Mouse (Mus musculus): ENCODE results near the gene Slc9a9. TPM values are rescaled to one million over a fixed set of nuclear protein-coding genes. Genes with fewer than 3 reads are reported as not detected.

The Slc9a9 gene
- polyA plus RNA-seq, 1 experiment from 2014 or later = 4.8 TPM

- no peak for ATAC-seq (ENCODE audit: insufficient number of reproducible peaks, insufficient read depth, low FRiP score, low TSS enrichment)
- no peaks in the 10 kb centered on the region for H3K9me3 ChIP-seq
- no peak overlapping the region for H3K27ac ChIP-seq
- no peak overlapping the region for H3K4me3 ChIP-seq
- no peak overlapping the region for H3K9ac ChIP-seq
- H3K36me3 ChIP-seq = no peaks in the 10 kb centered on the region
- H3K4me1 ChIP-seq = peaks cover 23% of the 10 kb centered on the region
- WGBS = 92% methylated on average over 3 of the region's 3 CpGs
- no peak overlapping the region for H3K4me2 ChIP-seq (replicated peaks)
- no peaks in the 10 kb centered on the region for H3K27me3 ChIP-seq
These were observed 508.5 kb downstream of the Slc9a9 start for GRCm38 (mm10) chr9:95178170-95178569.

GRCm38 (mm10) chr9:95180005-95180404 is 510.3 kb downstream of the Slc9a9 start:
- Histone ChIP-seq H3K27me3 (no peaks in the 10 kb centered on the region), H3K4me2 (replicated peaks) (no peak overlapping the region), H3K4me1 (peaks cover 23% of the 10 kb centered on the region), H3K4me3 (no peak overlapping the region), H3K36me3 (no peaks in the 10 kb centered on the region), H3K9me3 (no peaks in the 10 kb centered on the region), H3K27ac (no peak overlapping the region), H3K9ac (no peak overlapping the region)
- 73% methylated on average over 2 of the region's 2 CpGs for WGBS
- no peak for ATAC-seq (ENCODE audit: insufficient number of reproducible peaks, insufficient read depth, low FRiP score, low TSS enrichment)

- Histone ChIP-seq H3K4me3 (no peak overlapping the region), H3K9me3 (no peaks in the 10 kb centered on the region), H3K4me2 (replicated peaks) (no peak overlapping the region), H3K9ac (no peak overlapping the region), H3K4me1 (peaks cover 23% of the 10 kb centered on the region), H3K27ac (0 out of 2 replicates have a peak overlapping the region, but pooled peaks have one; percentile 76), H3K36me3 (no peaks in the 10 kb centered on the region), H3K27me3 (no peaks in the 10 kb centered on the region)
- ATAC-seq (ENCODE audit: insufficient number of reproducible peaks, insufficient read depth, low FRiP score, low TSS enrichment) = no peak
- 31% methylated on average over 4 of the region's 4 CpGs for WGBS
These were observed 510.9 kb downstream of the Slc9a9 start for GRCm38 (mm10) chr9:95180569-95180968.

- H3K27ac ChIP-seq = peak overlapping the region; percentile 76
- no peaks in the 10 kb centered on the region for H3K27me3 ChIP-seq
- no peaks in the 10 kb centered on the region for H3K36me3 ChIP-seq
- peaks cover 23% of the 10 kb centered on the region for H3K4me1 ChIP-seq
- H3K9me3 ChIP-seq = no peaks in the 10 kb centered on the region
- 27% methylated on average over 13 of the region's 13 CpGs for WGBS
- no peak overlapping the region for H3K4me3 ChIP-seq
- H3K9ac ChIP-seq = no peak overlapping the region
- no peak overlapping the region for H3K4me2 ChIP-seq (replicated peaks)
- ATAC-seq (ENCODE audit: insufficient number of reproducible peaks, insufficient read depth, low FRiP score, low TSS enrichment) = peak; percentile 82
These were observed 511.7 kb downstream of the Slc9a9 start for GRCm38 (mm10) chr9:95181241-95182043.

- H3K27me3 ChIP-seq = no peaks in the 10 kb centered on the region
- H3K36me3 ChIP-seq = no peaks in the 10 kb centered on the region
- H3K4me3 ChIP-seq = no peak overlapping the region
- no peak overlapping the region for H3K9ac ChIP-seq
- peak overlapping the region; percentile 54 for H3K27ac ChIP-seq
- peaks cover 23% of the 10 kb centered on the region for H3K4me1 ChIP-seq
- 89% methylated on average over 7 of the region's 7 CpGs for WGBS
- H3K4me2 ChIP-seq (replicated peaks) = no peak overlapping the region
- no peaks in the 10 kb centered on the region for H3K9me3 ChIP-seq
- ATAC-seq (ENCODE audit: insufficient number of reproducible peaks, insufficient read depth, low FRiP score, low TSS enrichment) = no peak
These were observed 512.6 kb downstream of the Slc9a9 start for GRCm38 (mm10) chr9:95182272-95182671.

- H3K27me3 ChIP-seq = no peaks in the 10 kb centered on the region
- H3K4me1 ChIP-seq = peaks cover 27% of the 10 kb centered on the region
- WGBS = 71% methylated on average over 5 of the region's 5 CpGs
- no peak for ATAC-seq (ENCODE audit: insufficient number of reproducible peaks, insufficient read depth, low FRiP score, low TSS enrichment)
- no peak overlapping the region for H3K27ac ChIP-seq
- no peak overlapping the region for H3K9ac ChIP-seq
- no peaks in the 10 kb centered on the region for H3K9me3 ChIP-seq
- H3K4me2 ChIP-seq (replicated peaks) = no peak overlapping the region
- no peaks in the 10 kb centered on the region for H3K36me3 ChIP-seq
- no peak overlapping the region for H3K4me3 ChIP-seq
These were observed 514.7 kb downstream of the Slc9a9 start for GRCm38 (mm10) chr9:95184453-95184852.

GRCm38 (mm10) chr9:95185840-95186239 is 516.1 kb downstream of the Slc9a9 start:
- H3K27ac ChIP-seq = peak overlapping the region; percentile 82
- WGBS = 86% methylated on average over 3 of the region's 3 CpGs
- no peak overlapping the region for H3K4me3 ChIP-seq
- no peaks in the 10 kb centered on the region for H3K36me3 ChIP-seq
- H3K4me1 ChIP-seq = peaks cover 23% of the 10 kb centered on the region
- H3K4me2 ChIP-seq (replicated peaks) = no peak overlapping the region
- no peak for ATAC-seq (ENCODE audit: insufficient number of reproducible peaks, insufficient read depth, low FRiP score, low TSS enrichment)
- no peak overlapping the region for H3K9ac ChIP-seq
- no peaks in the 10 kb centered on the region for H3K9me3 ChIP-seq
- no peaks in the 10 kb centered on the region for H3K27me3 ChIP-seq

GRCm38 (mm10) chr9:95186386-95187289 is 516.9 kb downstream of the Slc9a9 start:
- WGBS = 42% methylated on average over 15 of the region's 15 CpGs
- peak; percentile 43; the same call in 1 of the 2 replicates for ATAC-seq (ENCODE audit: insufficient number of reproducible peaks, insufficient read depth, low FRiP score, low TSS enrichment)
- Histone ChIP-seq H3K4me2 (replicated peaks) (no peak overlapping the region), H3K36me3 (no peaks in the 10 kb centered on the region), H3K27ac (peak overlapping the region; percentile 82), H3K4me1 (peaks cover 18% of the 10 kb centered on the region), H3K4me3 (no peak overlapping the region), H3K27me3 (no peaks in the 10 kb centered on the region), H3K9ac (no peak overlapping the region), H3K9me3 (no peaks in the 10 kb centered on the region)

GRCm38 (mm10) chr9:95188362-95189217 is 518.9 kb downstream of the Slc9a9 start:
- no peak overlapping the region for H3K27ac ChIP-seq
- H3K4me2 ChIP-seq (replicated peaks) = no peak overlapping the region
- no peaks in the 10 kb centered on the region for H3K9me3 ChIP-seq
- peaks cover 3% of the 10 kb centered on the region for H3K4me1 ChIP-seq
- no peaks in the 10 kb centered on the region for H3K36me3 ChIP-seq
- no peak overlapping the region for H3K9ac ChIP-seq
- no peaks in the 10 kb centered on the region for H3K27me3 ChIP-seq
- no peak for ATAC-seq (ENCODE audit: insufficient number of reproducible peaks, insufficient read depth, low FRiP score, low TSS enrichment)
- 51% methylated on average over 8 of the region's 8 CpGs for WGBS
- no peak overlapping the region for H3K4me3 ChIP-seq

GRCm38 (mm10) chr9:95189218-95189605 is 519.5 kb downstream of the Slc9a9 start:
- ATAC-seq (ENCODE audit: insufficient number of reproducible peaks, insufficient read depth, low FRiP score, low TSS enrichment) = no peak
- Histone ChIP-seq H3K4me2 (replicated peaks) (no peak overlapping the region), H3K9ac (no peak overlapping the region), H3K36me3 (no peaks in the 10 kb centered on the region), H3K27ac (no peak overlapping the region), H3K27me3 (no peaks in the 10 kb centered on the region), H3K4me3 (no peak overlapping the region), H3K4me1 (peaks cover 3% of the 10 kb centered on the region), H3K9me3 (no peaks in the 10 kb centered on the region)
- 82% methylated on average over 4 of the region's 4 CpGs for WGBS

- Histone ChIP-seq H3K27me3 (no peaks in the 10 kb centered on the region), H3K36me3 (no peaks in the 10 kb centered on the region), H3K4me2 (replicated peaks) (no peak overlapping the region), H3K4me3 (no peak overlapping the region), H3K9me3 (no peaks in the 10 kb centered on the region), H3K9ac (no peak overlapping the region), H3K4me1 (peaks cover 3% of the 10 kb centered on the region), H3K27ac (no peak overlapping the region)
- 86% methylated on average over 6 of the region's 6 CpGs for WGBS
- ATAC-seq (ENCODE audit: insufficient number of reproducible peaks, insufficient read depth, low FRiP score, low TSS enrichment) = no peak
These were observed 521.7 kb downstream of the Slc9a9 start for GRCm38 (mm10) chr9:95191442-95191841.
